Mouse (Mus musculus): ENCODE results near the gene Ctdspl. TPM values are rescaled to one million over a fixed set of nuclear protein-coding genes. Genes with fewer than 3 reads are reported as not detected.

Ctdspl gene
- polyA plus RNA-seq, 1 experiment from 2014 or later: 6.6 TPM

GRCm38 (mm10) chr9:119003990-119004702, 77.9 kb downstream of the Ctdspl start:
- Histone ChIP-seq H3K9me3 (replicated peaks) (no peaks in the 10 kb centered on the region), H3K27me3 (ENCODE audit: low read depth, poor library complexity, severe bottlenecking) (no peaks in the 10 kb centered on the region), H3K27ac (replicated peaks) (no peak overlapping the region), H3K36me3 (no peaks in the 10 kb centered on the region), H3K4me3 (no peak overlapping the region), H3K4me1 (peaks cover 8% of the 10 kb centered on the region)
- WGBS: 89% methylated on average over 23 of the region's 23 CpGs
- DNase-seq (ENCODE audit: low spot score): no peak

- Histone ChIP-seq H3K9me3 (replicated peaks) (no peaks in the 10 kb centered on the region), H3K36me3 (no peaks in the 10 kb centered on the region), H3K4me1 (peaks cover 10% of the 10 kb centered on the region), H3K4me3 (no peak overlapping the region), H3K27ac (replicated peaks) (no peak overlapping the region), H3K27me3 (ENCODE audit: low read depth, poor library complexity, severe bottlenecking) (no peaks in the 10 kb centered on the region)
- DNase-seq (ENCODE audit: low spot score): no peak
- 89% methylated on average over 16 of the region's 16 CpGs for WGBS
These were observed 78.4 kb downstream of the Ctdspl start for GRCm38 (mm10) chr9:119004703-119005076.

GRCm38 (mm10) chr9:119005303-119006029, 79.2 kb downstream of the Ctdspl start:
- WGBS: 90% methylated on average over 15 of the region's 15 CpGs
- Histone ChIP-seq H3K4me3 (no peak overlapping the region), H3K4me1 (peaks cover 10% of the 10 kb centered on the region), H3K9me3 (replicated peaks) (no peaks in the 10 kb centered on the region), H3K27me3 (ENCODE audit: low read depth, poor library complexity, severe bottlenecking) (no peaks in the 10 kb centered on the region), H3K27ac (replicated peaks) (0 out of 2 replicates have a peak overlapping the region, but pooled peaks have one; percentile 23), H3K36me3 (no peaks in the 10 kb centered on the region)
- no peak for DNase-seq (ENCODE audit: low spot score)

- Histone ChIP-seq H3K4me1 (peaks cover 10% of the 10 kb centered on the region), H3K9me3 (replicated peaks) (no peaks in the 10 kb centered on the region), H3K4me3 (no peak overlapping the region), H3K27ac (replicated peaks) (no peak overlapping the region), H3K27me3 (ENCODE audit: low read depth, poor library complexity, severe bottlenecking) (no peaks in the 10 kb centered on the region), H3K36me3 (no peaks in the 10 kb centered on the region)
- WGBS: 90% methylated on average over 10 of the region's 10 CpGs
- no peak for DNase-seq (ENCODE audit: low spot score)
These were observed 81.0 kb downstream of the Ctdspl start for GRCm38 (mm10) chr9:119007266-119007665.

GRCm38 (mm10) chr9:119008871-119009270, 82.6 kb downstream of the Ctdspl start:
- H3K4me3 ChIP-seq: no peak overlapping the region
- H3K27ac ChIP-seq (replicated peaks): no peak overlapping the region
- no peaks in the 10 kb centered on the region for H3K27me3 ChIP-seq (ENCODE audit: low read depth, poor library complexity, severe bottlenecking)
- no peak for DNase-seq (ENCODE audit: low spot score)
- 91% methylated on average over 7 of the region's 7 CpGs for WGBS
- no peaks in the 10 kb centered on the region for H3K9me3 ChIP-seq (replicated peaks)
- no peaks in the 10 kb centered on the region for H3K36me3 ChIP-seq
- peaks cover 8% of the 10 kb centered on the region for H3K4me1 ChIP-seq

GRCm38 (mm10) chr9:119010156-119010710, 84.0 kb downstream of the Ctdspl start:
- H3K27ac ChIP-seq (replicated peaks): no peak overlapping the region
- DNase-seq (ENCODE audit: low spot score): no peak
- peaks cover 8% of the 10 kb centered on the region; the same call in 1 of the 2 replicates for H3K36me3 ChIP-seq
- WGBS: 81% methylated on average over 13 of the region's 13 CpGs
- no peaks in the 10 kb centered on the region for H3K9me3 ChIP-seq (replicated peaks)
- H3K27me3 ChIP-seq (ENCODE audit: low read depth, poor library complexity, severe bottlenecking): no peaks in the 10 kb centered on the region
- H3K4me1 ChIP-seq: peaks cover 5% of the 10 kb centered on the region
- H3K4me3 ChIP-seq: no peak overlapping the region

GRCm38 (mm10) chr9:119016785-119017507, 90.7 kb downstream of the Ctdspl start:
- Histone ChIP-seq H3K4me3 (no peak overlapping the region), H3K27me3 (ENCODE audit: low read depth, poor library complexity, severe bottlenecking) (no peaks in the 10 kb centered on the region), H3K27ac (replicated peaks) (no peak overlapping the region), H3K36me3 (peaks cover 11% of the 10 kb centered on the region; the same call in 1 of the 2 replicates), H3K9me3 (replicated peaks) (no peaks in the 10 kb centered on the region), H3K4me1 (peaks cover 10% of the 10 kb centered on the region)
- 92% methylated on average over 7 of the region's 7 CpGs for WGBS
- no peak for DNase-seq (ENCODE audit: low spot score)

- Histone ChIP-seq H3K9me3 (replicated peaks) (no peaks in the 10 kb centered on the region), H3K36me3 (0 out of 2 replicates have a peak, but pooled peaks cover 4% of the 10 kb centered on the region), H3K27me3 (ENCODE audit: low read depth, poor library complexity, severe bottlenecking) (no peaks in the 10 kb centered on the region), H3K4me1 (peaks cover 10% of the 10 kb centered on the region), H3K4me3 (no peak overlapping the region), H3K27ac (replicated peaks) (no peak overlapping the region)
- WGBS: 81% methylated on average over 7 of the region's 7 CpGs
- no peak for DNase-seq (ENCODE audit: low spot score)
These were observed 95.5 kb downstream of the Ctdspl start for GRCm38 (mm10) chr9:119021731-119022130.

- WGBS: 89% methylated on average over 6 of the region's 6 CpGs
- H3K27me3 ChIP-seq (ENCODE audit: low read depth, poor library complexity, severe bottlenecking): no peaks in the 10 kb centered on the region
- H3K4me3 ChIP-seq: no peak overlapping the region
- no peaks in the 10 kb centered on the region for H3K9me3 ChIP-seq (replicated peaks)
- no peaks in the 10 kb centered on the region for H3K36me3 ChIP-seq
- H3K27ac ChIP-seq (replicated peaks): no peak overlapping the region
- DNase-seq (ENCODE audit: low spot score): no peak
- H3K4me1 ChIP-seq: peaks cover 10% of the 10 kb centered on the region
These were observed 99.0 kb downstream of the Ctdspl start for GRCm38 (mm10) chr9:119025263-119025662.

- Histone ChIP-seq H3K36me3 (no peaks in the 10 kb centered on the region), H3K4me1 (peaks cover 8% of the 10 kb centered on the region), H3K27ac (replicated peaks) (no peak overlapping the region), H3K4me3 (no peak overlapping the region), H3K27me3 (ENCODE audit: low read depth, poor library complexity, severe bottlenecking) (no peaks in the 10 kb centered on the region), H3K9me3 (replicated peaks) (no peaks in the 10 kb centered on the region)
- WGBS: 92% methylated on average over 7 of the region's 7 CpGs
- no peak for DNase-seq (ENCODE audit: low spot score)
These were observed 99.6 kb downstream of the Ctdspl start for GRCm38 (mm10) chr9:119025832-119026331.

GRCm38 (mm10) chr9:119027337-119027736, 101.1 kb downstream of the Ctdspl start:
- 90% methylated on average over 7 of the region's 7 CpGs for WGBS
- DNase-seq (ENCODE audit: low spot score): no peak
- no peaks in the 10 kb centered on the region for H3K27me3 ChIP-seq (ENCODE audit: low read depth, poor library complexity, severe bottlenecking)
- no peak overlapping the region for H3K4me3 ChIP-seq
- H3K9me3 ChIP-seq (replicated peaks): no peaks in the 10 kb centered on the region
- H3K27ac ChIP-seq (replicated peaks): no peak overlapping the region
- H3K36me3 ChIP-seq: no peaks in the 10 kb centered on the region
- H3K4me1 ChIP-seq: peaks cover 9% of the 10 kb centered on the region

All from midbrain, embryonic 10.5 days (tissue).